Mouse (Mus musculus): ENCODE results near the gene Tox2.

The Tox2 gene

GRCm38 (mm10) chr2:163309376-163309775, 106.5 kb downstream of the Tox2 start:
- DNase-seq (ENCODE audit: inconsistent age in 2 of 2, low spot score in 1 of 2) = no peak

GRCm38 (mm10) chr2:163310163-163310688, 107.3 kb downstream of the Tox2 start:
- DNase-seq (ENCODE audit: inconsistent age in 2 of 2, low spot score in 1 of 2) = peak in 1 of 2 experiments; percentile 38

- no peak for DNase-seq (ENCODE audit: inconsistent age in 2 of 2, low spot score in 1 of 2)
These were observed 114.4 kb downstream of the Tox2 start for GRCm38 (mm10) chr2:163317281-163317680.

GRCm38 (mm10) chr2:163318777-163319176, 115.9 kb downstream of the Tox2 start:
- DNase-seq (ENCODE audit: inconsistent age in 2 of 2, low spot score in 1 of 2) = no peak

GRCm38 (mm10) chr2:163323163-163323562, 120.2 kb downstream of the Tox2 start:
- DNase-seq (ENCODE audit: inconsistent age in 2 of 2, low spot score in 1 of 2) = no peak

- peak; percentile 23 to 83 for DNase-seq (ENCODE audit: inconsistent age in 2 of 2, low spot score in 1 of 2)
These were observed 127.8 kb downstream of the Tox2 start for GRCm38 (mm10) chr2:163330742-163331141.

- no peak for DNase-seq (ENCODE audit: inconsistent age in 2 of 2, low spot score in 1 of 2)
These were observed 128.5 kb downstream of the Tox2 start for GRCm38 (mm10) chr2:163331423-163331822.

- no peak for DNase-seq (ENCODE audit: inconsistent age in 2 of 2, low spot score in 1 of 2)
These were observed 129.6 kb downstream of the Tox2 start for GRCm38 (mm10) chr2:163332368-163333055.

- peak; percentile 61 to 82 for DNase-seq (ENCODE audit: inconsistent age in 2 of 2, low spot score in 1 of 2)
These were observed 137.3 kb downstream of the Tox2 start for GRCm38 (mm10) chr2:163340263-163340662.

- peak in 1 of 2 experiments; percentile 43 for DNase-seq (ENCODE audit: inconsistent age in 2 of 2, low spot score in 1 of 2)
These were observed 140.7 kb downstream of the Tox2 start for GRCm38 (mm10) chr2:163343671-163344070.

GRCm38 (mm10) chr2:163344976-163345660, 142.2 kb downstream of the Tox2 start:
- peak; percentile 49 to 75 for DNase-seq (ENCODE audit: inconsistent age in 2 of 2, low spot score in 1 of 2)

- DNase-seq (ENCODE audit: inconsistent age in 2 of 2, low spot score in 1 of 2) = no peak
These were observed 143.6 kb downstream of the Tox2 start for GRCm38 (mm10) chr2:163346497-163346896.

GRCm38 (mm10) chr2:163347517-163348184, 144.7 kb downstream of the Tox2 start:
- DNase-seq (ENCODE audit: inconsistent age in 2 of 2, low spot score in 1 of 2) = no peak

GRCm38 (mm10) chr2:163348677-163349076, 145.8 kb downstream of the Tox2 start:
- no peak for DNase-seq (ENCODE audit: inconsistent age in 2 of 2, low spot score in 1 of 2)

GRCm38 (mm10) chr2:163349411-163349810, 146.5 kb downstream of the Tox2 start:
- DNase-seq (ENCODE audit: inconsistent age in 2 of 2, low spot score in 1 of 2) = no peak

GRCm38 (mm10) chr2:163350443-163350842, 147.5 kb downstream of the Tox2 start:
- no peak for DNase-seq (ENCODE audit: inconsistent age in 2 of 2, low spot score in 1 of 2)

GRCm38 (mm10) chr2:163353731-163354130, 150.8 kb downstream of the Tox2 start:
- DNase-seq (ENCODE audit: inconsistent age in 2 of 2, low spot score in 1 of 2) = no peak

GRCm38 (mm10) chr2:163355666-163356065, 152.7 kb downstream of the Tox2 start:
- no peak for DNase-seq (ENCODE audit: inconsistent age in 2 of 2, low spot score in 1 of 2)

- DNase-seq (ENCODE audit: inconsistent age in 2 of 2, low spot score in 1 of 2) = no peak
These were observed 153.4 kb downstream of the Tox2 start for GRCm38 (mm10) chr2:163356113-163356840.

GRCm38 (mm10) chr2:163358662-163359061, 155.7 kb downstream of the Tox2 start:
- no peak for DNase-seq (ENCODE audit: inconsistent age in 2 of 2, low spot score in 1 of 2)

GRCm38 (mm10) chr2:163359253-163359652, 156.3 kb downstream of the Tox2 start:
- DNase-seq (ENCODE audit: inconsistent age in 2 of 2, low spot score in 1 of 2) = no peak

Measured in adrenal gland, adult (tissue).